Mouse (Mus musculus): Measurements from ENCODE around the gene Zic5.

DNA sequence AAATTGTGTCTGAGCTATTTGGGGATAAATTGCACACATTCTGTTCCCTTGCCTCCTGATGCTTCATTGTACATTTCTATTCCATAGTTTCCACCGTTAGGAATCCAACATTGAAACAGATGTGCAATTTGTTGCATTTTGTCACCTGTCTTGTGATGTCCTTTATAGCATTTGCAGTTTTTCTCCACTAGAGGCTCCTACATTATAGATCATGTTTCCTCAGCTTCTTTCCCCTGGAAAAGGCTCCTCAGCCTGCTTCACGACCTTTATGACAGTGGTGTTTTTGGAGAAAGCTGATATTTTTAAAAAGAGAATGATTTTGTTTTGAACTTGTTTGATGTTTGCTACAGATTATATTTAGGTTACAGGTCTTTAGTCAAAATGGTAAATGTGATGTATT, 43.6 kb upstream of the Zic5 start:
- TF ChIP-seq CTCF (IDR thresholded peaks at IDR 0.05; ENCODE audit: extremely low read depth, insufficient read depth, insufficient read length, insufficient replicate concordance) (no peak), POLR2A (IDR thresholded peaks at IDR 0.05; ENCODE audit: low read depth, low read length) (no peak)

Data from spleen, adult 2 months (tissue).